Mouse (Mus musculus) CH12.LX (cell line): ENCODE data around the gene Eef1akmt3. TPM values are rescaled to one million over a fixed set of nuclear protein-coding genes. Genes with fewer than 3 reads are reported as not detected.

Experiments
- DNase-seq: peaks from one replicate; pipeline ENCODE4 v3.0.0-alpha.2; 2013; ENCODE audit errors: extremely low read depth
- H3K27ac ChIP-seq: 2 replicates; pipeline ENCODE4 v1.5.1; 2012; ENCODE audit warnings: low read depth, mild to moderate bottlenecking, control low read depth, moderate library complexity; ENCODE audit not compliant: insufficient read depth
- H3K27me3 ChIP-seq: replicated peaks from 2 replicates; pipeline ENCODE3; 2012; ENCODE audit warnings: inconsistent platforms
- H3K36me3 ChIP-seq, 2 experiments: replicated peaks in 1 of 2; 2 replicates each; pipeline versions ENCODE3 to v1.6.1; 2012; ENCODE audit warnings: inconsistent platforms in 1 of 2, low read length in 1 of 2, mild to moderate bottlenecking in 1 of 2, mixed read lengths in 1 of 2, moderate library complexity in 1 of 2; ENCODE audit not compliant: control insufficient read depth in 1 of 2, insufficient read depth in 1 of 2
- H3K4me1 ChIP-seq, 2 experiments: 2 replicates each; pipeline ENCODE4 v1.6.1; 2012; ENCODE audit warnings: inconsistent platforms in 1 of 2, moderate library complexity in 1 of 2; ENCODE audit not compliant: insufficient read depth in 2 of 2, control insufficient read depth in 1 of 2
- H3K4me2 ChIP-seq: 2 replicates; pipeline ENCODE4 v1.6.1; 2012; ENCODE audit warnings: low read depth, mild to moderate bottlenecking, control low read depth; ENCODE audit not compliant: poor library complexity, insufficient read depth, severe bottlenecking
- H3K4me3 ChIP-seq, 3 experiments: fragments of 150-350 bp in 1 of 3; sonication (generic) in 1 of 3; replicated peaks in 1 of 3; 2 replicates each; pipeline versions ENCODE3 to v1.5.1; 2011 to 2012; ENCODE audit warnings: low read depth in 2 of 3, low read length in 2 of 3, mild to moderate bottlenecking in 2 of 3, moderate library complexity in 2 of 3, control low read depth in 1 of 3, improper control_type of control experiment in 1 of 3, inconsistent platforms in 1 of 3, mixed read lengths in 1 of 3; ENCODE audit not compliant: poor library complexity in 1 of 3
- H3K79me2 ChIP-seq: replicated peaks from 2 replicates; pipeline ENCODE4 v1.6.1; 2012; ENCODE audit warnings: mild to moderate bottlenecking, moderate library complexity; ENCODE audit not compliant: control insufficient read depth, poor library complexity, insufficient read depth, severe bottlenecking; ENCODE audit errors: extremely low read depth
- H3K9ac ChIP-seq: 2 replicates; pipeline ENCODE4 v1.6.1; 2012; ENCODE audit warnings: low read depth, mild to moderate bottlenecking, control low read depth, moderate library complexity; ENCODE audit not compliant: insufficient read depth
- H3K9me3 ChIP-seq: replicated peaks from 2 replicates; pipeline ENCODE3; 2012; ENCODE audit warnings: low read length, inconsistent platforms, mixed read lengths
- BHLHE40 ChIP-seq: IDR thresholded peaks from 2 replicates; pipeline ENCODE4 v1.6.1; 2011; ENCODE audit warnings: mild to moderate bottlenecking, low read depth, low read length, improper control_type of control experiment
- CHD1 ChIP-seq: IDR thresholded peaks from 2 replicates; pipeline ENCODE4 v1.6.1; 2012; ENCODE audit warnings: low read depth, low read length, improper control_type of control experiment, inconsistent platforms
- E2F4 ChIP-seq: IDR thresholded peaks from 2 replicates; pipeline ENCODE4 v1.6.1; 2011; ENCODE audit warnings: low read depth, low read length, improper control_type of control experiment; ENCODE audit not compliant: insufficient replicate concordance
- ETS1 ChIP-seq: conservative IDR thresholded peaks from 2 replicates; pipeline ENCODE4 v1.6.1; 2012; ENCODE audit warnings: low read depth, mild to moderate bottlenecking, inconsistent platforms, low read length, improper control_type of control experiment, moderate library complexity
- GABPA ChIP-seq: IDR thresholded peaks from 2 replicates; pipeline ENCODE4 v1.6.1; 2012; ENCODE audit warnings: low read depth, low read length, improper control_type of control experiment, inconsistent platforms; ENCODE audit not compliant: insufficient replicate concordance
- HCFC1 ChIP-seq: IDR thresholded peaks from 2 replicates; pipeline ENCODE4 v1.6.1; 2012; ENCODE audit warnings: low read depth, mild to moderate bottlenecking, inconsistent platforms, low read length, improper control_type of control experiment
- IRF4 ChIP-seq: IDR thresholded peaks from 2 replicates; pipeline ENCODE4 v1.6.1; 2014; ENCODE audit warnings: low read depth, mild to moderate bottlenecking, inconsistent platforms, low read length, improper control_type of control experiment
- MAZ ChIP-seq: IDR thresholded peaks from 2 replicates; pipeline ENCODE4 v1.6.1; 2012; ENCODE audit warnings: low read depth, mild to moderate bottlenecking, inconsistent platforms, low read length, improper control_type of control experiment, moderate library complexity
- MEF2A ChIP-seq: IDR thresholded peaks from 2 replicates; pipeline ENCODE4 v1.6.1; 2014; ENCODE audit warnings: low read depth, mild to moderate bottlenecking, inconsistent platforms, low read length, improper control_type of control experiment, borderline replicate concordance
- MXI1 ChIP-seq: IDR thresholded peaks from 2 replicates; pipeline ENCODE4 v1.6.1; 2011; ENCODE audit warnings: mild to moderate bottlenecking, low read depth, low read length, improper control_type of control experiment
- NELFE ChIP-seq: IDR thresholded peaks from 2 replicates; pipeline ENCODE4 v1.6.1; 2011; ENCODE audit warnings: low read depth, low read length, improper control_type of control experiment
- NRF1 ChIP-seq: IDR thresholded peaks from 2 replicates; pipeline ENCODE4 v1.6.1; 2014; ENCODE audit warnings: low read depth, mild to moderate bottlenecking, inconsistent platforms, low read length, improper control_type of control experiment, moderate library complexity
- RAD21 ChIP-seq: IDR thresholded peaks from 2 replicates; pipeline ENCODE4 v1.6.1; 2011; ENCODE audit warnings: low read depth, mild to moderate bottlenecking, low read length, improper control_type of control experiment, moderate library complexity
- RCOR1 ChIP-seq: conservative IDR thresholded peaks from 2 replicates; pipeline ENCODE4 v1.6.1; 2012; ENCODE audit warnings: low read depth, mild to moderate bottlenecking, inconsistent platforms, low read length, improper control_type of control experiment
- TCF12 ChIP-seq: IDR thresholded peaks from 2 replicates; pipeline ENCODE4 v1.6.1; 2014; ENCODE audit warnings: low read depth, mild to moderate bottlenecking, inconsistent platforms, low read length, improper control_type of control experiment
- USF2 ChIP-seq: conservative IDR thresholded peaks from 2 replicates; pipeline ENCODE4 v1.6.1; 2011; ENCODE audit warnings: low read depth, low read length, improper control_type of control experiment
- ZC3H11A ChIP-seq: IDR thresholded peaks from 2 replicates; pipeline ENCODE4 v1.6.1; 2012; ENCODE audit warnings: low read depth, mild to moderate bottlenecking, inconsistent platforms, low read length, improper control_type of control experiment
- ZNF384 ChIP-seq: IDR thresholded peaks from 2 replicates; pipeline ENCODE4 v1.6.1; 2012; ENCODE audit warnings: low read depth, low read length, improper control_type of control experiment, inconsistent platforms
- dilution Hi-C: fragments of 300-500 bp; cut with MboI; formaldehyde crosslinking; loops from 2 replicates; pipeline ENCODE4 v1.14.3; 2020; ENCODE audit warnings: low sequenced_read_pairs; ENCODE audit not compliant: extremely low pct_unique_long_range_greater_than_20kb, extremely low pct_ligation_motif_present
- in situ Hi-C: fragments of 300-500 bp; cut with MboI; formaldehyde crosslinking; loops from 3 replicates; pipeline ENCODE4 v1.14.3; 2019; ENCODE audit warnings: low sequenced_read_pairs, low pct_ligation_motif_present, low pct_unique_long_range_greater_than_20kb, mixed read lengths
- polyA plus RNA-seq: library from polyadenylated mRNA; unstranded; fragments of >175 nt; gene quantifications from 2 replicates; pipeline ENCODE4 v1.2.1, GENCODE M21; 2012; ENCODE audit warnings: low read depth; ENCODE audit not compliant: insufficient read length
- total RNA-seq, 2 experiments: library from RNA; depleted of rRNA; stranded (reverse); fragments of 300-350 nt in 1 of 2; fragments of >200 nt in 1 of 2; gene quantifications; 2 replicates each; pipeline ENCODE4 v1.2.3; 2012 to 2014

Gene Eef1akmt3
- total and polyA plus RNA-seq, 3 experiments, result 0.78 to 1.1 (median 0.98) TPM

DNA sequence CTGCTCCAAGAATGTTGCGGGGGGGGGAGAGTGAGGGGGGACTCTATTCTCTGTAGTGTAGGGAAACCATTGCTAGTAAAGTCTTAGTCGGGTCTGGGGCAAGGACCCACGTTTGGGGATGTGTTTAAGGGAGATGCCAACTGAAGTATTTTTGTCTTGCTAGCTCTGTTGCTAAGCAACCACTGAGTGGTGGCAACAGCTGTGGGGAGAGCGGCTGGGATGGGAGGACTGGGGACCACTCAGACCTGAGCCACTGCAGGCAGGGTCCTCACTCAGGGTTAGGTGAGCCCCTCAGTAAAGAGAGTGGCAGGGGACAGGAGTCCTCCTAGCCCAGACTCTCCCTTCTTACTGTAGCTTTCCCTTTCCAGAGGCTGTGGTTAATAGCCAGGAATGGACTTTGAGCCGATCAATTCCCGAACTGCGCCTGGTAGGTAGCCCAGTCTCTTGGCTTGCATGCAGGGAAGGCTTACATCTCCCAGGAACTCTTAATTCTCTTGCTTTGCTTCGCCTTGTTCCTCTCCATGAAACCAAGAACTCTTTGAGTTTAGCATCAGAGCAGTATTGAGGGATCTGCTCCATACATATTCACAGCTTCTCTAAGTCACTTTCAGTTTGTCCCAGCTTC lies 40.8 kb upstream of the Eef1akmt3 start:
- Histone ChIP-seq H3K36me3 (peaks cover 55 to 92% of the 10 kb centered on the region in 2 experiments), H3K4me3 (no peak overlapping the region), H3K4me1 (peaks cover 0 to 8% of the 10 kb centered on the region in 2 experiments; a peak in 2 of 4 replicates), H3K9me3 (no peaks in the 10 kb centered on the region), H3K4me2 (no peak overlapping the region), H3K79me2 (peaks cover 3% of the 10 kb centered on the region; the same call in 1 of the 2 replicates), H3K9ac (no peak overlapping the region), H3K27me3 (no peaks in the 10 kb centered on the region), H3K27ac (no peak overlapping the region)
- DNase-seq, result no peak
- dilution Hi-C loops, result no loop called here
- in situ Hi-C loops, result no loop called here
- TF ChIP-seq ZNF384 (no peak), NELFE (no peak), HCFC1 (no peak), RAD21 (no peak), MXI1 (no peak), GABPA (no peak), CHD1 (no peak), BHLHE40 (no peak), USF2 (no peak), MEF2A (no peak), IRF4 (no peak), ETS1 (no peak), MAZ (no peak), RCOR1 (no peak), TCF12 (no peak), NRF1 (no peak), E2F4 (no peak), ZC3H11A (no peak)
